Mouse (Mus musculus): ENCODE measurements at regions not wholly inside any gene's neighbourhood (a gene's known extent, or its start where the extent isn't known, plus 50 kb on each side); places are given as distances from the start of the nearest gene placed in this dataset.

- no peaks in the 10 kb centered on the region for H3K36me3 ChIP-seq (ENCODE audit: control insufficient read depth, insufficient read depth, low read length)
- no peak overlapping the region for H3K27ac ChIP-seq (ENCODE audit: control insufficient read depth, insufficient read depth, low read depth, low read length)
- H3K4me3 ChIP-seq (ENCODE audit: control insufficient read depth, low read depth, low read length) = no peak overlapping the region
- H3K4me1 ChIP-seq (ENCODE audit: control insufficient read depth, insufficient read depth, low read length) = no peaks in the 10 kb centered on the region
- no peak for TF ChIP-seq CTCF (IDR thresholded peaks at IDR 0.05; ENCODE audit: control insufficient read depth, insufficient read depth, insufficient replicate concordance, low read depth, low read length)
- no peaks in the 10 kb centered on the region for H3K27me3 ChIP-seq (ENCODE audit: control insufficient read depth, insufficient read depth, low read length)
Measured at GRCm38 (mm10) chr10:43792618-43793017, 108.9 kb downstream of the Qrsl1 start.

GRCm38 (mm10) chr10:43794587-43794986, 107.0 kb downstream of the Qrsl1 start:
- Histone ChIP-seq H3K27ac (ENCODE audit: control insufficient read depth, insufficient read depth, low read depth, low read length) (no peak overlapping the region), H3K4me3 (ENCODE audit: control insufficient read depth, low read depth, low read length) (no peak overlapping the region), H3K4me1 (ENCODE audit: control insufficient read depth, insufficient read depth, low read length) (no peaks in the 10 kb centered on the region), H3K36me3 (ENCODE audit: control insufficient read depth, insufficient read depth, low read length) (no peaks in the 10 kb centered on the region), H3K27me3 (ENCODE audit: control insufficient read depth, insufficient read depth, low read length) (no peaks in the 10 kb centered on the region)
- TF ChIP-seq POLR2A (IDR thresholded peaks at IDR 0.05; ENCODE audit: control insufficient read depth, low read depth, low read length) (no peak), CTCF (IDR thresholded peaks at IDR 0.05; ENCODE audit: control insufficient read depth, insufficient read depth, insufficient replicate concordance, low read depth, low read length) (no peak)

- no peak overlapping the region for H3K27ac ChIP-seq (ENCODE audit: control insufficient read depth, insufficient read depth, low read depth, low read length)
- no peaks in the 10 kb centered on the region for H3K4me1 ChIP-seq (ENCODE audit: control insufficient read depth, insufficient read depth, low read length)
- H3K4me3 ChIP-seq (ENCODE audit: control insufficient read depth, low read depth, low read length) = no peak overlapping the region
- TF ChIP-seq CTCF (IDR thresholded peaks at IDR 0.05; ENCODE audit: control insufficient read depth, insufficient read depth, insufficient replicate concordance, low read depth, low read length) (no peak), POLR2A (IDR thresholded peaks at IDR 0.05; ENCODE audit: control insufficient read depth, low read depth, low read length) (no peak)
- H3K36me3 ChIP-seq (ENCODE audit: control insufficient read depth, insufficient read depth, low read length) = no peaks in the 10 kb centered on the region
- no peaks in the 10 kb centered on the region for H3K27me3 ChIP-seq (ENCODE audit: control insufficient read depth, insufficient read depth, low read length)
Measured at GRCm38 (mm10) chr10:43800077-43800476, 101.5 kb downstream of the Qrsl1 start.

DNA sequence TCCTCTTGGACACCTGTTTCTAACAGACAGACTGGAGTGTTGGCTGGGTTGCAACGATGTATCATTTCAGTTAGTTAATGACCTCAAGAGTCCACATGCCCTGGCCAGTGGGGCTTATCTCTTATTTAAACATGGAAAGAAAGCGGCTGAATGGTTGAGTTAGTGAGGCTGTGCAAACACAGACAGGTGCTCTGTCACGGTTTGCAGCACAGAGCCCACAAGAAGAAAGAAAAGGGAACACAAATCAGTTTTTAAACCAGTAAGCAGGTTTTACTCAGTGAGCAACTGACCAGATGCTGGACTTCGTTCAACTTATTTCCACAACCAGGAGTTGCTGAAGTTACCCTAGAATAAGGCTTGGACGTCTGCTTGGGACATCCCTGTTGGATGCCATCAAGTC, 86.3 kb downstream of the Qrsl1 start:
- no peaks in the 10 kb centered on the region for H3K36me3 ChIP-seq (ENCODE audit: control insufficient read depth, insufficient read depth, low read length)
- TF ChIP-seq POLR2A (IDR thresholded peaks at IDR 0.05; ENCODE audit: control insufficient read depth, low read depth, low read length) = no peak
- TF ChIP-seq CTCF (IDR thresholded peaks at IDR 0.05; ENCODE audit: control insufficient read depth, insufficient read depth, insufficient replicate concordance, low read depth, low read length) = no peak
- no peaks in the 10 kb centered on the region for H3K27me3 ChIP-seq (ENCODE audit: control insufficient read depth, insufficient read depth, low read length)
- no peak overlapping the region for H3K27ac ChIP-seq (ENCODE audit: control insufficient read depth, insufficient read depth, low read depth, low read length)
- no peak overlapping the region for H3K4me3 ChIP-seq (ENCODE audit: control insufficient read depth, low read depth, low read length)
- H3K4me1 ChIP-seq (ENCODE audit: control insufficient read depth, insufficient read depth, low read length) = no peaks in the 10 kb centered on the region

GRCm38 (mm10) chr10:43817522-43818198, 83.9 kb downstream of the Qrsl1 start:
- H3K27me3 ChIP-seq (ENCODE audit: control insufficient read depth, insufficient read depth, low read length) = no peaks in the 10 kb centered on the region
- H3K4me1 ChIP-seq (ENCODE audit: control insufficient read depth, insufficient read depth, low read length) = no peaks in the 10 kb centered on the region
- H3K36me3 ChIP-seq (ENCODE audit: control insufficient read depth, insufficient read depth, low read length) = no peaks in the 10 kb centered on the region
- H3K27ac ChIP-seq (ENCODE audit: control insufficient read depth, insufficient read depth, low read depth, low read length) = no peak overlapping the region
- TF ChIP-seq CTCF (IDR thresholded peaks at IDR 0.05; ENCODE audit: control insufficient read depth, insufficient read depth, insufficient replicate concordance, low read depth, low read length) (no peak), POLR2A (IDR thresholded peaks at IDR 0.05; ENCODE audit: control insufficient read depth, low read depth, low read length) (no peak)
- H3K4me3 ChIP-seq (ENCODE audit: control insufficient read depth, low read depth, low read length) = no peak overlapping the region

DNA sequence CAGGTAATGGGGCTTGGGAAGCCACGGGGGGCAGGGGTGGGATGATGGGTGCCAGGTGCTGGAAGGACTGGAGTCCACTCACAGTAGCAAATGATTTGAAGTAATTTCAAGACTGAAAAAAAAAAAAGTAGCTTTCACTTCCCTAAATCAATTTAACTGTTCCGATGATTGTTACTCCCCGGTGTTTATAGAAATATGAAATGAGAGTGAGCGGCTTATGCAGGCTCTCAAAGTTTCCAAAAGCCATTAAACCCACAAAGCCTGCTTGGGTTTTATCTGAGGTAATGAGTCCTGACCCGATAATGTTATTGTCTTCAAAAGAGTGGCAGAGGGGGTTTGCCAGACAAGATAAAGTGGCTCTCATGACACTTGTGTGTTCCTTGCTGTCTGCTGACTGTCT, 82.9 kb downstream of the Qrsl1 start:
- no peak for TF ChIP-seq CTCF (IDR thresholded peaks at IDR 0.05; ENCODE audit: control insufficient read depth, insufficient read depth, insufficient replicate concordance, low read depth, low read length)
- TF ChIP-seq POLR2A (IDR thresholded peaks at IDR 0.05; ENCODE audit: control insufficient read depth, low read depth, low read length) = no peak
- H3K4me3 ChIP-seq (ENCODE audit: control insufficient read depth, low read depth, low read length) = no peak overlapping the region
- no peaks in the 10 kb centered on the region for H3K36me3 ChIP-seq (ENCODE audit: control insufficient read depth, insufficient read depth, low read length)
- H3K27me3 ChIP-seq (ENCODE audit: control insufficient read depth, insufficient read depth, low read length) = no peaks in the 10 kb centered on the region
- no peaks in the 10 kb centered on the region for H3K4me1 ChIP-seq (ENCODE audit: control insufficient read depth, insufficient read depth, low read length)
- H3K27ac ChIP-seq (ENCODE audit: control insufficient read depth, insufficient read depth, low read depth, low read length) = no peak overlapping the region

DNA sequence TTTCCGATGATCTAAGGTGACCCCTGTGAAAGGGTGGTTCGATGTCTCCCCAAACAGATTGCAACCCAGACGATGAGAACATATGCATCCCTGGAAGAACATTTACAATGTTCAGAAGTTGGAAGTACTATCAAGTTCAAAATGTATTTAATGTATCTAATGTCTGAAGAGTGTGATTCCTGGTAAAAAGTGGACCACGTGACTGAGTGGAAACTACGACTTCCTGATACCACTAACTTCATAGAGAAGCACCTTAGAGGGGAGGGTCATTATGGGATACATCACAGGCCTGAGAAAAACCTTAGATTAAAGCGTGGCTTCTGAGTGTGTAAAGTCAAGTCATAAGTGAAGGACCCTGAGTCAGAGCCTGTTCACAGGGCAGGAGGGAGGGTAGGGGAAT, 82.1 kb downstream of the Qrsl1 start:
- TF ChIP-seq POLR2A (IDR thresholded peaks at IDR 0.05; ENCODE audit: control insufficient read depth, low read depth, low read length) (no peak), CTCF (IDR thresholded peaks at IDR 0.05; ENCODE audit: control insufficient read depth, insufficient read depth, insufficient replicate concordance, low read depth, low read length) (no peak)

DNA sequence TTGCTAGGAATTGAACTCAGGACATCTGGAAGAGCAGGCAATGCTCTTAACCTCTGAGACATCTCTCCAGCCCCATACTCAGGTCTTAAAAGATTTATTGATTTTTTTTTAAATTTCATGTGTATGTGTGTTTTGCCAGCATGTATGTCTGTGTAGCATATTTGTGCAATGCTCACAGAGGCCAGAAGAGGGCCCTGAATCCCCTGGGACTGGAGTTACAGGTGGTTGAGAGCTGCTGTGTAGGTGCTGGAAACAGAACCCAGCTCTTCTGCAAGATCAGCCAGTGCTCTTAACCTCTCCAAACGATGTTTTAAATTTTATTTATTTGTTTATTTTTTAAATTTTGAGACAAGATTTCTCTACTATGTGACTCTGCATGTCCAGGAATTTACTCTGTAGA, 78.9 kb downstream of the Qrsl1 start:
- Histone ChIP-seq H3K27ac (ENCODE audit: control insufficient read depth, insufficient read depth, low read depth, low read length) (no peak overlapping the region), H3K36me3 (ENCODE audit: control insufficient read depth, insufficient read depth, low read length) (no peaks in the 10 kb centered on the region), H3K4me3 (ENCODE audit: control insufficient read depth, low read depth, low read length) (no peak overlapping the region), H3K4me1 (ENCODE audit: control insufficient read depth, insufficient read depth, low read length) (peaks cover 10% of the 10 kb centered on the region), H3K27me3 (ENCODE audit: control insufficient read depth, insufficient read depth, low read length) (no peaks in the 10 kb centered on the region)
- TF ChIP-seq CTCF (IDR thresholded peaks at IDR 0.05; ENCODE audit: control insufficient read depth, insufficient read depth, insufficient replicate concordance, low read depth, low read length) (no peak), POLR2A (IDR thresholded peaks at IDR 0.05; ENCODE audit: control insufficient read depth, low read depth, low read length) (no peak)

More for the DNA sequence above, 82.1 kb downstream of the Qrsl1 start:
- no peak overlapping the region for H3K4me3 ChIP-seq (ENCODE audit: control insufficient read depth, low read depth, low read length)
- no peak overlapping the region for H3K27ac ChIP-seq (ENCODE audit: control insufficient read depth, insufficient read depth, low read depth, low read length)
- H3K36me3 ChIP-seq (ENCODE audit: control insufficient read depth, insufficient read depth, low read length) = no peaks in the 10 kb centered on the region
- no peaks in the 10 kb centered on the region for H3K27me3 ChIP-seq (ENCODE audit: control insufficient read depth, insufficient read depth, low read length)
- H3K4me1 ChIP-seq (ENCODE audit: control insufficient read depth, insufficient read depth, low read length) = no peaks in the 10 kb centered on the region
